8 mouse cellular contexts compared by ENCODE assay signal in genomic region chr10:83895741-83896150, GRCm38 (mm10).
DNase-seq lines count a peak whose midpoint lies in the region; ATAC-seq and TF ChIP-seq lines count a peak whose summit lies in the region.

No protein-coding gene starts in this region.

- no peak for TF ChIP-seq EP300 in stomach, postnatal 0 days (optimal IDR thresholded peaks at IDR 0.05)

- no peaks in the 10 kb centered on the region for H3K36me3 ChIP-seq in hindbrain, embryonic 14.5 days (replicated peaks; ENCODE audit: control insufficient read depth, insufficient read depth)
- no peaks in the 10 kb centered on the region for H3K36me3 ChIP-seq in stomach, postnatal 0 days (ENCODE audit: control insufficient read depth, insufficient read depth, low read length)
- no peaks in the 10 kb centered on the region for H3K36me3 ChIP-seq in intestine, postnatal 0 days (ENCODE audit: control insufficient read depth, insufficient read depth)

- H3K9me3 ChIP-seq in hindbrain, embryonic 14.5 days (ENCODE audit: control insufficient read depth, low read length): no peaks in the 10 kb centered on the region
- H3K9me3 ChIP-seq in stomach, postnatal 0 days (ENCODE audit: control insufficient read depth, low read length): no peaks in the 10 kb centered on the region
- no peaks in the 10 kb centered on the region for H3K9me3 ChIP-seq in intestine, postnatal 0 days (ENCODE audit: control insufficient read depth)

- WGBS in hindbrain, embryonic 14.5 days: 62% methylated on average over 3 of the region's 3 CpGs
- WGBS in stomach, postnatal 0 days: 36% methylated on average over 3 of the region's 3 CpGs
- 63% methylated on average over 3 of the region's 3 CpGs for WGBS in intestine, postnatal 0 days

- H3K9ac ChIP-seq in hindbrain, embryonic 14.5 days: no peak overlapping the region
- no peak overlapping the region for H3K9ac ChIP-seq in stomach, postnatal 0 days (ENCODE audit: low read length)
- H3K9ac ChIP-seq in intestine, postnatal 0 days (ENCODE audit: low read depth, low read length): no peak overlapping the region

- TF ChIP-seq CTCF in stomach, postnatal 0 days (IDR thresholded peaks at IDR 0.05; ENCODE audit: low read depth): no peak
- no peak for TF ChIP-seq CTCF in intestine, postnatal 0 days (IDR thresholded peaks at IDR 0.05; ENCODE audit: low read depth)

- no peaks in the 10 kb centered on the region for H3K27me3 ChIP-seq in hindbrain, embryonic 14.5 days (ENCODE audit: control insufficient read depth, insufficient read depth, low read length)
- H3K27me3 ChIP-seq in stomach, postnatal 0 days (ENCODE audit: control insufficient read depth, insufficient read depth, low read length): no peaks in the 10 kb centered on the region
- H3K27me3 ChIP-seq in intestine, postnatal 0 days (replicated peaks; ENCODE audit: control insufficient read depth, insufficient read depth, low read length): no peaks in the 10 kb centered on the region

- no peak overlapping the region for H3K4me3 ChIP-seq in hindbrain, embryonic 14.5 days (replicated peaks; ENCODE audit: low read length)
- H3K4me3 ChIP-seq in stomach, postnatal 0 days (ENCODE audit: low read depth, low read length): no peak overlapping the region
- no peak overlapping the region for H3K4me3 ChIP-seq in intestine, postnatal 0 days (ENCODE audit: low read depth, low read length)

- peak; percentile 4 for DNase-seq in adrenal gland, postnatal 10 days
- no peak for DNase-seq in adrenal gland, postnatal 4 days (ENCODE audit: low spot score in 2 of 2)
- peak; percentile 17 for DNase-seq in right cerebral cortex, postnatal 4 days
- no peak for DNase-seq in right cerebral cortex, postnatal 25 days
- DNase-seq in hindbrain, embryonic 14.5 days (ENCODE audit: low spot score): no peak
- peak; percentile 18 for DNase-seq in stomach, postnatal 0 days (ENCODE audit: low spot score)

- 0 out of 2 replicates have a peak, but pooled peaks have one; percentile 34 for ATAC-seq in hindbrain, embryonic 14.5 days (ENCODE audit: low FRiP score)
- peak; percentile 67; the same call in 1 of the 2 replicates for ATAC-seq in stomach, postnatal 0 days (ENCODE audit: low FRiP score, low TSS enrichment)
- no peak for ATAC-seq in granulocyte monocyte progenitor cell, adult 5-6 weeks (replicated peaks; ENCODE audit: poor library complexity, severe bottlenecking)
- no peak for ATAC-seq in intestine, postnatal 0 days

- peaks cover 5% of the 10 kb centered on the region; the same call in 1 of the 2 replicates for H3K4me1 ChIP-seq in hindbrain, embryonic 14.5 days (replicated peaks; ENCODE audit: control insufficient read depth, insufficient read depth, low read length)
- no peaks in the 10 kb centered on the region; the same call in 1 of the 2 replicates for H3K4me1 ChIP-seq in stomach, postnatal 0 days (replicated peaks; ENCODE audit: control insufficient read depth, insufficient read depth)
- no peaks in the 10 kb centered on the region for H3K4me1 ChIP-seq in intestine, postnatal 0 days (replicated peaks; ENCODE audit: control insufficient read depth, insufficient read depth, low read length)

- no peak overlapping the region for H3K27ac ChIP-seq in hindbrain, embryonic 14.5 days
- H3K27ac ChIP-seq in stomach, postnatal 0 days (replicated peaks): 0 out of 2 replicates have a peak overlapping the region, but pooled peaks have one; percentile 18
- no peak overlapping the region for H3K27ac ChIP-seq in intestine, postnatal 0 days (ENCODE audit: low read depth, low read length)

- no peak overlapping the region for H3K4me2 ChIP-seq in hindbrain, embryonic 14.5 days (replicated peaks)
- no peak overlapping the region for H3K4me2 ChIP-seq in stomach, postnatal 0 days (replicated peaks; ENCODE audit: low read depth)
- no peak overlapping the region for H3K4me2 ChIP-seq in intestine, postnatal 0 days (replicated peaks; ENCODE audit: low read depth)

Comparison
In these comparisons a context has a peak if more than half of its experiments do, and no peak if none do; other contexts are left out.
1. DNase-seq: peak in adrenal gland, postnatal 10 days (single experiment), right cerebral cortex, postnatal 4 days (single experiment) and stomach, postnatal 0 days (single experiment); none in adrenal gland, postnatal 4 days (0 of 2), right cerebral cortex, postnatal 25 days (single experiment) and hindbrain, embryonic 14.5 days (single experiment).
2. ATAC-seq: peak in hindbrain, embryonic 14.5 days (single experiment) and stomach, postnatal 0 days (single experiment); none in granulocyte monocyte progenitor cell, adult 5-6 weeks (single experiment) and intestine, postnatal 0 days (single experiment).